In genomic region chr11:4283627-4284026, GRCm38 (mm10) we compare ENCODE assay signal across 10 mouse cellular contexts. TPM values are rescaled to one million over a fixed set of nuclear protein-coding genes. Genes with fewer than 3 reads are reported as not detected.
DNase-seq lines count a peak whose midpoint lies in the region; ATAC-seq lines count a peak whose summit lies in the region.
"Had no signal": no experiment of that assay in that cellular context is flagged by ENCODE, and none has a peak within 500 bp of the region (broad histone marks: within the 10 kb centered on the region; RNA-seq: fewer than 3 reads in every experiment).

No protein-coding gene starts in this region.

- no peak overlapping the region for H3K4me2 ChIP-seq in limb, embryonic 11.5 days (ENCODE audit: low read depth, severe bottlenecking)

- no peaks in the 10 kb centered on the region for H3K9me3 ChIP-seq in limb, embryonic 11.5 days (ENCODE audit: control insufficient read depth, low read length)

- 9% methylated on average over 4 of the region's 4 CpGs for WGBS in limb, embryonic 11.5 days

- H3K4me1 ChIP-seq in limb, embryonic 11.5 days (ENCODE audit: control insufficient read depth, insufficient read depth, low read length) = no peaks in the 10 kb centered on the region

- DNase-seq in gastrocnemius, postnatal 25 days = peak; percentile 65
- DNase-seq in gastrocnemius, postnatal 36 days = no peak
- DNase-seq in retina, postnatal 1 day = peak; percentile 41
- DNase-seq in retina, embryonic 14.5 days (ENCODE audit: low spot score) = no peak
- peak; percentile 75 for DNase-seq in limb, embryonic 11.5 days (ENCODE audit: low spot score)
- peak; percentile 79 for DNase-seq in yolk sac, embryonic 10.5 days (ENCODE audit: low spot score)
- no peak for DNase-seq in layer of hippocampus, adult 18-20 months (ENCODE audit: low spot score in 2 of 2)
- no peak for DNase-seq in thymus, postnatal 10 days (ENCODE audit: low spot score in 2 of 2)
- DNase-seq: thymus, adult 18-20 months had no signal

- H3K27me3 ChIP-seq in limb, embryonic 11.5 days (ENCODE audit: control insufficient read depth, insufficient read depth, low read length) = no peaks in the 10 kb centered on the region

- intact Hi-C loops in gastrocnemius, postnatal 36 days (cut with DNase I) = no loop called here

- no peaks in the 10 kb centered on the region for H3K36me3 ChIP-seq in limb, embryonic 11.5 days (ENCODE audit: control insufficient read depth, insufficient read depth, low read length)

- H3K27ac ChIP-seq in limb, embryonic 11.5 days (replicated peaks; ENCODE audit: low read depth, low read length) = no peak overlapping the region

- ATAC-seq in limb, embryonic 11.5 days (ENCODE audit: insufficient number of reproducible peaks, low FRiP score, low TSS enrichment, low read depth) = 0 out of 2 replicates have a peak, but pooled peaks have one; percentile 54

- H3K9ac ChIP-seq in limb, embryonic 11.5 days (ENCODE audit: low read length) = no peak overlapping the region

- H3K4me3 ChIP-seq in limb, embryonic 11.5 days (ENCODE audit: low read depth, low read length) = no peak overlapping the region

RNA-seq across cellular contexts. Expression of gene Lif, which starts 26.3 kb away (rescaled TPM):
- under 1 TPM; 0.26 to 0.43 TPM for total RNA-seq in gastrocnemius, postnatal 25 days (2021)
- under 1 TPM; 0.13 to 0.52 TPM for total RNA-seq in gastrocnemius, postnatal 36 days (2021)
- 0.04 and 0.05 TPM in 2 replicates for polyA plus RNA-seq in limb, embryonic 11.5 days (2014; fragmentation: Nextera tagmentation; extraction: Ambion mirVana)
- total RNA-seq in layer of hippocampus, adult 18-20 months (2021) = 1 to 10 TPM; 1.8 to 2.7 TPM

RNA-seq across cellular contexts. Expression of gene Osm, which starts 47.4 kb away (rescaled TPM):
- total RNA-seq in gastrocnemius, postnatal 25 days (2021) = not detected
- not detected for total RNA-seq in gastrocnemius, postnatal 36 days (2021)
- polyA plus RNA-seq in limb, embryonic 11.5 days (2014; fragmentation: Nextera tagmentation; extraction: Ambion mirVana) = not detected in 2 replicates
- total RNA-seq in layer of hippocampus, adult 18-20 months (2021) = not detected
- total RNA-seq: left cerebral cortex, postnatal 36 days had no signal

Comparison
In these comparisons a context has a peak if more than half of its experiments do, and no peak if none do; other contexts are left out.
1. DNase-seq: peak in gastrocnemius, postnatal 25 days (single experiment), retina, postnatal 1 day (single experiment), limb, embryonic 11.5 days (single experiment) and yolk sac, embryonic 10.5 days (single experiment); none in gastrocnemius, postnatal 36 days (0 of 2), retina, embryonic 14.5 days (single experiment), layer of hippocampus, adult 18-20 months (0 of 2) and thymus, postnatal 10 days (0 of 2).